24 mouse cellular contexts compared by ENCODE assay signal in genomic region chr11:82564181-82564580, GRCm38 (mm10).
DNase-seq lines count a peak whose midpoint lies in the region; ATAC-seq and TF ChIP-seq lines count a peak whose summit lies in the region.
"Had no signal": no experiment of that assay in that cellular context is flagged by ENCODE, and none has a peak within 500 bp of the region (broad histone marks: within the 10 kb centered on the region; RNA-seq: fewer than 3 reads in every experiment).

No protein-coding gene starts in this region.

- no peak for TF ChIP-seq CTCF in left cerebral cortex, adult 2 months (IDR thresholded peaks at IDR 0.05)
- no peak for TF ChIP-seq CTCF in brain, embryonic 14.5 days (IDR thresholded peaks at IDR 0.05; ENCODE audit: borderline replicate concordance, extremely low read depth, insufficient read depth, insufficient read length)

- TF ChIP-seq POLR2A in brain, embryonic 14.5 days (IDR thresholded peaks at IDR 0.05; ENCODE audit: borderline replicate concordance, extremely low read depth, insufficient read depth, insufficient read length, poor library complexity, severe bottlenecking), result no peak

- no peak overlapping the region for H3K4me3 ChIP-seq in left cerebral cortex, adult 2 months
- H3K4me3 ChIP-seq: embryonic facial prominence, embryonic 13.5 days; forebrain, embryonic 15.5 days; heart, embryonic 12.5 days; hindbrain, embryonic 15.5 days; intestine, embryonic 15.5 days; limb, embryonic 10.5 days; megakaryocyte, embryonic 14.5 days had no signal

- no peak overlapping the region for H3K27ac ChIP-seq in left cerebral cortex, adult 2 months
- H3K27ac ChIP-seq: embryonic facial prominence, embryonic 13.5 days; forebrain, embryonic 15.5 days; hindbrain, embryonic 15.5 days; intestine, embryonic 15.5 days had no signal

- intact Hi-C loops in left cerebral cortex, adult 2 months (cut with DNase I), result loop anchor here (10.0 kb wide), 1 partner anchor 169 kb away; no protein-coding TSS in a partner anchor

- DNase-seq in frontal cortex, postnatal 25 days (ENCODE audit: low spot score in 2 of 2), result no peak
- DNase-seq in left cerebral cortex, adult 2 months (ENCODE audit: extremely low spot score in 1 of 2, low spot score in 2 of 2), result peak; percentile 41 to 66
- DNase-seq in left cerebral cortex, adult 11 months (ENCODE audit: low spot score), result no peak
- peak; percentile 9 for DNase-seq in brain, embryonic 14.5 days (ENCODE audit: low read depth)
- peak; percentile 42 for DNase-seq in right cerebral cortex, postnatal 25 days
- DNase-seq in thymus, postnatal 10 days (ENCODE audit: low spot score in 2 of 2), result no peak
- DNase-seq: adrenal gland, adult 8-10 months; cerebellum, adult 11 months; cerebellum, postnatal 10 days; heart, postnatal 14 days; kidney, adult 9 months; kidney, postnatal 25 days; lung, adult 2 months had no signal

- peak; percentile 52; the same call in 1 of the 2 replicates for ATAC-seq in frontal cortex, adult (ENCODE audit: low TSS enrichment)
- ATAC-seq: CD4-positive, CD25-positive, alpha-beta regulatory T cell, adult 4 months; forebrain, embryonic 15.5 days; intestine, embryonic 15.5 days; midbrain, embryonic 16.5 days; Patski had no signal

Comparison
In these comparisons a context has a peak if more than half of its experiments do, and no peak if none do; other contexts are left out.
1. DNase-seq: peak in left cerebral cortex, adult 2 months (2 of 2), brain, embryonic 14.5 days (single experiment) and right cerebral cortex, postnatal 25 days (single experiment); none in frontal cortex, postnatal 25 days (0 of 2), left cerebral cortex, adult 11 months (single experiment) and thymus, postnatal 10 days (0 of 2).